Mouse (Mus musculus) brain, embryonic 14.5 days (tissue): ENCODE measurements around the gene Selp. TPM values are rescaled to one million over a fixed set of nuclear protein-coding genes. Genes with fewer than 3 reads are reported as not detected.

Source experiments
- DNase-seq: peaks from one replicate; pipeline ENCODE4 v3.0.0-alpha.2; 2011; ENCODE audit warnings: low read depth
- CTCF ChIP-seq: fragments of 200-500 bp; IDR thresholded peaks from 2 replicates; pipeline ENCODE4 v1.5.1; 2012; ENCODE audit warnings: inconsistent platforms, mild to moderate bottlenecking, moderate library complexity, borderline replicate concordance; ENCODE audit not compliant: insufficient read depth, insufficient read length; ENCODE audit errors: extremely low read depth
- POLR2A ChIP-seq: fragments of 200-500 bp; IDR thresholded peaks from 2 replicates; pipeline ENCODE4 v1.6.1; 2012; ENCODE audit warnings: mild to moderate bottlenecking, inconsistent platforms, borderline replicate concordance; ENCODE audit not compliant: poor library complexity, insufficient read depth, insufficient read length, severe bottlenecking; ENCODE audit errors: extremely low read depth
- polyA plus RNA-seq: library from polyadenylated mRNA; depleted of rRNA; stranded (reverse); fragments of >200 nt; gene quantifications from 2 replicates; pipeline ENCODE4 v1.2.3, GENCODE M21; 2012

Gene Selp
- polyA plus RNA-seq, 1 experiment, result not detected

DNA sequence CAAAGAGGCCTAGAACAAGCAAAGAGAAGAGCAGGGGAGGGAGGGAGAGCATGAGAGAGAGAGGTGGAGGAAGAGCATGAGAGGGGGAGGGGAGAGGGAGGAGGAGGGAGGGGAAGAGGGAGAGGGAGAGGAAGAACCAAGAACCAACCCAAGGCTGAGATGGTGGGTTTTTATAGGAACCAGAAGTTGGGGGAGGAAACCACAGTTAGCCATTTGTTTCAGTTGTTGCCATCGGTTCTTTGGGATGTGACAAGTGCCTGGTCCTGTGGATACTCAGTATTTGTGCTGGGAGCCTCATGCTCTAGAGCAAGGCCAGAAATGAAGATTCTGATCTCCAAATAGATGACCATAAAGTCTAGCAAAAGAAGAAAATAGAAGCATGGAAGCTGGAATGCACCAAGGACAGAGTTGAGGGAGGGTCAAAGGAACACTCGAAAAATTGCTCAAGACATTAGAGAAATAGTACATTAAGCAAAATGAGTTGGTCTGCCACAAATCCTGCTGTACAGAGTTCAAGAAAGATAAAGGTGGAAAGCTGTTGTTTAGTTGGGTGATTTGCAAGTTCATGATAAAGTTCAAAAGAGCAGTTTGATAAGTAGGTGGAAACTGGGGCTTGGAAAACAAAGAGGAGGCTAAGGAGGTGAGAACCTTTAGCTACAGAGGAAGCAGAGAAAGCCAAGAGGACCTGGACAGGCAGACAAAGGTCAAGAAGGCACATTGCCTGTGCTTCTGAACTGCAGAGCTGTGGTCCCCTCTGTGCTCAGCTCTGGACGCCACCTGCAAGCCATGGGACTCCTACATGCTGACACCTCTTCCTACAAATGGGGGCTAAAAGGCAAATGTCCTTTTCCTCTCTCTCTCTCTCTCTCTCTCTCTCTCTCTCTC is 5.1 kb downstream of the Selp start:
- no peak for TF ChIP-seq POLR2A
- no peak for TF ChIP-seq CTCF

DNA sequence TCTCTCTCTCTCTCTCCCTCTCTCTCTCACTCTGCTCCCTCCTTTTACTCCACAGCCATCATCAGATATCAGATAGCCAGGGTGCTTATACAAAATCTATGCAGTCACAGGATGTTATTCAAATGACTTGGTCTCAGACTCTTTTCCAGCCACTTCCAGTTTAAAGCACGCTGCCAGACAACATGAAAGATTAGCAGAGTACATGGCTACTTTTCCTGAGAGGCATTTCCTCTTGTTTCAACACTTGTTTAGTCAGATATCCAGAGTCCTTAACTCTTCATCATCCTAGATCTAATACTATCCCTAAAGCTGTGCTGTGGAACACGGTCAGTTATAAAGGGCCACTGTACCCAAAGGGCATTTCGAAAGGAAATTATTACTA is 5.7 kb downstream of the Selp start:
- no peak for DNase-seq
- TF ChIP-seq CTCF (no peak), POLR2A (no peak)

More for the DNA sequence above, 5.1 kb downstream of the Selp start:
- no peak for DNase-seq

DNA sequence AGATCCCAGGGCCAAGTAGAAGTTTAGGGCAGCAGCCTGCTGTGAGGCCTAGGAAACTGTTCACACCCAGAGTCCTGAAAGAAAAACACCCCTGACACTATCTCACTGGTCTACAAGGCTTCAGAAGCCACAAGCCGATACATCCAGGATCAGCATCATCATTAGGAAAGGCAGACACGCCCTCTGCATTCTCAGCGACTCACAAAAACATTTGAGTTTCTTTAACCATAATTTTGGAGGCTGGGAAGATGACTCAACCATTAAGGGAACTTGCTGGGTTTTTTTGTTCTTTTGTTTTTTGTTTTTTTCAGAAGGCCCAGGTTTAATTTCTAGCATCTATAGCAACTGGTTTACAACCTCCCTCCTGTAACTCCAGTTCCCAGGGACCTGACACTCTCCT is 8.8 kb downstream of the Selp start:
- TF ChIP-seq POLR2A, result no peak
- no peak for TF ChIP-seq CTCF
- no peak for DNase-seq

DNA sequence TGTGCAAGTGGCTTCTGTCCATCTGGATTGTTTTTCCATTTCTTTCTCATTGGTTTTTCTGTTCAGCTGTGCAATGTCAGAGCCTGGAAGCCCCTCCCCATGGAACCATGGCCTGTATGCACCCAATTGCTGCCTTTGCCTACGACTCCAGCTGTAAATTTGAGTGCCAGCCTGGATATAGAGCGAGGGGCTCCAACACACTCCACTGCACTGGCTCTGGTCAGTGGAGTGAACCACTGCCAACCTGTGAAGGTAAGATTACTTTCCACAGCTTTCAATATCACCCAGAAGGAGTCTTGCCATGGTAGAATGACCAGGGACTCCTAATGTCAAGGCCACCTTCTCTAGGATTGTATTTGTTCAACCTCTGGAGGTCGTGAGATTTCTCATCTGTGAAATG is 14.9 kb downstream of the Selp start:
- TF ChIP-seq POLR2A (no peak), CTCF (no peak)
- no peak for DNase-seq

DNA sequence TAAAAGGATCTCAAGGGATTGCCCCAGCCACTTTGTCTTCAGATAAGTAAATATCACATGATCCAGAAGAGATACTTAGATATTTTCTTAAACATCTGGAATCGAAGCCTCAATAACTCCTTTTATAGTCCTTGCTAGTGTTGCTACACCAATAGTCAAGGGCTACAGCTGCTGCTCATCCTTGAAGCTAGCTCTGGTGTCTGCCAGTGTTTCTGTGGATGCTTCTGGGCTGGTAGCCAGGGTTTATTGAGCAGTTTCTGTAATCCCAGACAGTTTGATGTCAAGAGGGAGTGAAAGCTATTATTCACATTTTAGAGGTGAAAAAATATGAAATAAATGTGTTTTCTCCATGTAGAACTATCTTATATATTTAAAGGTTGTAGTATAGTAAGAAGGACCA is 17.5 kb downstream of the Selp start:
- TF ChIP-seq CTCF, result no peak
- no peak for TF ChIP-seq POLR2A
- peak; percentile 29 for DNase-seq

DNA sequence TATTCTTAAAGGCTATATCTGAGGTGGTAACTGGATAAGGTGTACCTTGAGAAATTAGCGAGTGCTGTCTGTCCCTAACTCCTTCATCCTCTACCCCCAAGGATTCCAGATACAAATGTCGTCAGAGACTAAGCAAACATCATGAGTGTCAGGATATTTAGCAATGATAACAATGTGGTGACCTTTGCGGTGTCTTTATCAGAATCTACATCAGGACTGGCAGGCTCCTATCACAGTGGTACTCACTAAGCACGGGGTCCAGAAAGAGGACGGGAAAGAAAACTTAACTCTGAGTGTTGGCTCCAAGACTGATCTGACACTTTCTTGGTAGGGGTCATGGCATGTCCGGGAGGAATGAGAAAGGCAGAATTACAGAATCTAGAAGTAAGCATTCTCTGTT is 19.0 kb downstream of the Selp start:
- DNase-seq, result no peak
- TF ChIP-seq CTCF (no peak), POLR2A (no peak)

DNA sequence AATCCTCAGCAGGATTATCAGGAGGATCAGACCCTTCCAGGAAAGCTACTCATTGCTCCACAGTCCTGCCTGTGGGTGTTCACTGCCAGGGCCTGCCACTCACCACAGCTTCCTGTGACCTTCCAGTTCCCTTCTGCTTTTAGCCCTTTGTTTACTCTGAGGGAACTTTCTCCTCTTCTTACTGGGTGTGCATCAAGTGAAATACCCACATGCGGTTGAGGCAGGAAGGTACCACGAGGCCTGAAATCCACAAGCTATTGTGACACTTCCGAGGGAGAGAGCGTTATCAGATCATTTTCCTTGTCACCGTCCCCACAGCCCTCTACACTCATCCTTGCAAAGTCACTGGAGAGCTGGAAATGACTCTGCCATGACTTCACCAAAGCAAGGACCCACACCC is 20.3 kb downstream of the Selp start:
- no peak for DNase-seq
- TF ChIP-seq POLR2A, result no peak

DNA sequence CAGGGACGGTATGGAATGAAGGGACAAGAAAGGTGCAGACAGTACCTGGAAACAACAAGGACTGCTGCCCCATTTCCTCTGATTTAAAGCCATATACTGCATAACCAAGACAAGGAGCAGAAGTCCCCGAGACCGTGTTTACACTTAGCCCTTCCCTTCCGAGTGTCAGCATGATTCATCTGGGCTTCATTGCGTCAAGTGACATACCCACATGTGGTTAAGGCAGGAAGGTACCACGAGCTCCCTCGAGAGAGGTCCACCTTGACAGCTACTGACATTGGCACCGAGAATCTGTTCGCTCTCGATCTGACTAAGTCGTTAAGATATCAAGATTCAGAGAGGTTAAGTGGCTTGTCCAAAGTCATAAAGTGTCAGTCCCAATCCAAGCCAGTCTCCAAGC is 20.9 kb downstream of the Selp start:
- TF ChIP-seq CTCF (no peak), POLR2A (no peak)
- DNase-seq, result no peak

DNA sequence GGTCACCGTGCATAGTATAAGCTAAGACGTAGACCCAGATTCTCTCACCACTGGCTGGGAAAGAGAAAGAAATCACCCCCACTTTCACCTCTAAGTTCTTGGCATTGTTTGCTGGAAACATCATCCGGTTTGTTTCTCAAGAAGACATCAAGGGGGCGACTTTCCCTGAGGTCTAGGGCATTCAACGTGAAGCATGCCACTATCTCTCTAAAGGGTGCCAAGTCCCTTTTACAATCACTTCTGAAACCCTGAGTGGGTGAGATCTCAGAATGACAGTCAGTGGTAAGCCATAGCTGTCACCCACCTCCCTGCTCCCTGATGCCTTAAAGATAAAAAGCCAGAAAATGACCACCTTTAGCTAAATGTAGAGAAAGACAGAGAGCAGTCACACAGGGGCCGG is 21.6 kb downstream of the Selp start:
- DNase-seq, result no peak
- no peak for TF ChIP-seq CTCF
- no peak for TF ChIP-seq POLR2A

DNA sequence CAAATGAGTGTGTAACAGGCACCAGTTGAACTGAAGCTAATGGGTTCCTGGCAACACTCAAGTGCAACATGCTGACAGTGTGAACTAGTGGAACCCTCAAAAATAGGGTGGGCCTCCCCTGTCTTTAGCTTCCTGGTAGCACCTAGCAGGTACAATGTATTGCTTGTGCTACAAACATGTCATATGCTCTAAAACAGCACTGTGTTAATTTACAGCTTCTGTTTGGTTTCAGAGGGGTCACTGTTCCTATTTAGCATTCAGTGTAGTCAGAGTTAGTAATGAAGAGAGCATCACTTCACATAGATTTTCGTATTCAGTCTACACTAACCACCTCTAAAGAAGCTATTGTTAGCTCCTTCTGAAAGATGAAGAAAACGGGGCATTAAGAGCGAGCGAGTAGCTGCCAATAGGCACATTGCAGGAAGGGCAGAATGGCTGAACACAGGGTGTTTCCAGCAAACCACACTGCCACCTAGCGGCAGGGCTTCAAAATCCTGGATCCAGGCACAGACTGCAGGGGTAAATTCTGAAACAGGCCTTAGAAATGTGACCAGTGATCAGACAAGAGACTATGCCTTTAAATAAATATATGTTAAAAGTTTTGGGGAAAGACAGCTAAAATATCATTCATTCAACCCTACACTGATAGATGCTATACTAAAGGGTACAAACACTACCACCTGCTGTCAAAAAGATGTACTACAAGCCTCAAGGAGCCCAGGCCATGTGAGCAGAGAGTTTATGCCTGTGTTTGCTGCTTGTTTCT is 23.5 kb downstream of the Selp start:
- peak; percentile 78 for DNase-seq
- TF ChIP-seq POLR2A, result no peak
- peak; percentile 89 for TF ChIP-seq CTCF

DNA sequence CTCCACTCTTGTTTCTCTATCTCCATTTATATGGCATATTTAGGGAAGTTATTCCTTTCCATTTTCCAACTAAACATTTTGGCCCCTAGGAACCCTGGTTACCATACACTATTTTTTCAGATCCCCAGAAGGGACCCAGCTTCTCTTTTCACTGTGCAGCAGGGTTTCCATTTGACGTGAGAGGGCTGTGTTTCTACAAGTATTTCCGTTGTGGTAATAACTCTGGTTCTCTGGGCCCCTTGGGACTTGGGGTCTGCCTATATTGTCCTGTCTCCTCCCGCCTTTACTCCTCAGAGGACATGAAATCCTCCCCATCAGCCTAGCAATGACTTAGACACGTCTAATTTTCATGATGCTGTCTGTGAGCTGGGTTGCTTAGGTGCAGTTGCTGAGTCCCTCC is 24.4 kb downstream of the Selp start:
- DNase-seq, result no peak
- TF ChIP-seq CTCF, result no peak
- TF ChIP-seq POLR2A, result no peak

DNA sequence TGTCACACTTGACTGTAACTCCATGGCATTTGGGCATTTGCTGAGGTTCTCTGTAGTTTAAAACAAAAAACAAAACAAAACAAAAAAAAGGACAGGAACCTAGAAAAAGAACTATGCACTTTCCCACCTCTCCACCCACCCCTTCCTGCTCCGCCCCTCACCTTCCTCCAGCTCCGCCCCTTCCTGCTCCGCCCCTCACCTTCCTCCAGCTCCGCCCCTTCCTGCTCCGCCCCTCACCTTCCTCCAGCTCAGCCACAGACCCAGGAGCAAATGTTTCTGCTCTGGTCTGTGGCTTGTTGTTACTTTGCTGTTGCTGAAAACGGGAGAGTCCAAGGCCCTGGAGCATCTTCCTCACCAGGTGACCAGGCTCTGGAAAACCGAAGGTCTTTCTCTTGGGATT is 34.0 kb downstream of the Selp start:
- no peak for TF ChIP-seq CTCF
- no peak for TF ChIP-seq POLR2A
- DNase-seq, result no peak
